Mouse (Mus musculus) gastrocnemius, postnatal 4 days (tissue): ENCODE results near the gene Aoc2. TPM values are rescaled to one million over a fixed set of nuclear protein-coding genes. Genes with fewer than 3 reads are reported as not detected.
"Not testable (repeated sequence)": the region's sequence is repeated elsewhere in the genome, so short reads cannot be mapped to it uniquely, and the experiment has no call there.

Source experiments
- DNase-seq, 2 experiments: peaks; one replicate each; pipeline ENCODE4 v3.0.0; 2021 to 2022; ENCODE audit warnings: low spot score in 2 of 2, mixed read lengths in 2 of 2
- total RNA-seq, 2 experiments: library from RNA; stranded (reverse); gene quantifications; 2 replicates each; pipeline ENCODE4 v1.2.3; 2021

Aoc2 gene
- total RNA-seq, 2 experiments from 2014 or later, result 2.8 to 3.0 TPM

GRCm38 (mm10) chr11:101315082-101315650, 9.7 kb upstream of the Aoc2 start:
- no peak for DNase-seq

DNA sequence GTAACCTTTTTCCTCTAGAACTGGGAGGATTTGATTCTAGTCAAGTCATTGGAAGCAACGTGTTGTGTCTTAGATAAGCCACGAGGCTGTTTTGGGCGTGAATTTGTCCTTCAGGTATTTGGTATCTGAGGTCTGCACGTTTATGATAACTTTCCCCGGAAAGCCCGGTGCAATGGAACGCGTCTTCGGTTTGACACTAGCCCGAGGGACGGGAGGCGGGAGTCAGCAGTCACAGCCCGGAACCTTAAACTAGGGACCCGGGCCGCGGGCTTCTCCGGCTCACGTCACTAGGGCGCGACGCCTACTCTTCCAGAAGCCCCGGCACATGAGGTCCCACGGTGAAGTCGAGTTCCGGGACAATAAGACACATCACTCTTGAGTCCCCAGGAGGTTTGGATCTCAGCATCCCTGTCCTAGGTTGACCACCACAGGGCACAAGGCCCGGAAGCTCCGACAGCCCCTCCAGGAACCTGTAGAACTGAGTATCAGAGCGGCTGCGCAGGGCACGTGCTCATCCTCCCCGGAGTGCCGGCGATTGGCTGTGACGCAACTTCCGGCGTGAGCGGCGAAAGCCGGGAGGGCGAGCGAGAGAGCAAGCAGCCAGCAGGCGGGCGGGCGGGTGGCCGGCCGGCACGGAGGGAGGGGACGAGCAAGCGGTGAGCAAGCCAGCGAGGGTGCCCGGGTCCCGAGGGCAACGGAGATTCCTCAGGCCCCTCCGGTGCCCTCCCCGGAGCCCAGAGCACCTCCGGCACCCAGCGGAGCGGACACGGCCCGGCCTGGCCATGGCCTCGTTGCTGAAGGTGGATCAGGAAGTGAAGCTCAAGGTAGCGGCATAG, 9.0 kb upstream of the Aoc2 start, which contains the start of gene Psme3:
TSS of gene Psme3 (plus strand) at position 549 of the 836 bp plus-strand sequence.
- DNase-seq, result peak; percentile 84 to 93

- DNase-seq, result peak in 1 of 2 experiments; percentile 34
These were observed 8.4 kb upstream of the Aoc2 start for GRCm38 (mm10) chr11:101316501-101316917.

DNA sequence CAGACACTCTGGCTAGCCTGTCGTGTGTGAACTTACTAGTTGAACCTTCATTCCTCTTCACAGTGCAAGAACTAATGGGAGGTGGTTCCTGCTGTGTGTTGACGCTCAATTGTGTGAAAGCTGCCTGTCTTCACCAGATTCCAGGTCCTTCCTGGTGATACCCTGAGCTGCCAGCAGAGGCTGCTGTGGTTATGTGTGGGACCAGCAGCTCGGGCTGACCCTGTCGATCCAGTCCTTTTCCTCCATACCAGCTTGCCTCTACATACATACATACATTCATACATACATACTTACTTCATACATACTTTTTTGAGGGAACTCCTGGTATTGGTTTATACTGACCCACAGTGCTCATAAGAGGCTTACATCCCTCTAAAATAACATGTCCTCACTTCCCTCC, 1.3 kb upstream of the Aoc2 start:
- DNase-seq, result peak in 1 of 2 experiments; percentile 70

GRCm38 (mm10) chr11:101325201-101325600, 338 bp downstream of the Aoc2 start:
- not testable (repeated sequence) for DNase-seq

- no peak for DNase-seq
These were observed 1.3 kb downstream of the Aoc2 start for GRCm38 (mm10) chr11:101326147-101326546.

- DNase-seq, result no peak
These were observed 2.4 kb downstream of the Aoc2 start for GRCm38 (mm10) chr11:101327311-101327710.

GRCm38 (mm10) chr11:101328941-101329635, 4.2 kb downstream of the Aoc2 start:
- peak in 1 of 2 experiments; percentile 70 for DNase-seq

DNA sequence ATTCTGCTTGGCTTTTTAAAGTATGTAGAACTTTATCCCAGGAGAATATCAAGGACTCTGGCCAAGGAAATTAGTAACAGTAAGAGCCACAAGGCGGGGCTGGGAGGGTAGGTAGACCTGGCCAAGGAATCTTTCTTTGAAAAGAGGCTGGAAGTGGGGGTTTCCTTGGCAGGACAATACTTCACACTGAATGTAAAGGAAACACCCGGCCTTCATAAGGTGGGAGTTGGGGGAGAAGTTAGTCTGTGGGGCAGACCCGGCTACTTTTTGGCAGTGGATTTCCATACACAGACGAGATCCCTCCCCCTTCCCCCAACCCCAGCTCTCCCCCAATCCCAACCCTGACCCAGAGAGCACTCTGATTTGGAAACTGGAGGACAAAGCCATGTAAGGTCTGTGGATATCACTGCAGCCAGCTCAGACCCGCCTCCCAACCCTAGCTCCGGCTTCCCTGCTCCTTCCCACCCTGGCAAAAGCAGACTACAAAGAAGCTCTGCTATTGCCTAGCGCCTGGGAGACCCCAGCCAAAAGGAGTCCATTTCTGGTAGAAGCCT, 5.6 kb downstream of the Aoc2 start, which contains the start of gene Aoc3:
TSS of gene Aoc3 (plus strand) at position 235 of the 554 bp plus-strand sequence.
- peak in 1 of 2 experiments; percentile 53 for DNase-seq

DNA sequence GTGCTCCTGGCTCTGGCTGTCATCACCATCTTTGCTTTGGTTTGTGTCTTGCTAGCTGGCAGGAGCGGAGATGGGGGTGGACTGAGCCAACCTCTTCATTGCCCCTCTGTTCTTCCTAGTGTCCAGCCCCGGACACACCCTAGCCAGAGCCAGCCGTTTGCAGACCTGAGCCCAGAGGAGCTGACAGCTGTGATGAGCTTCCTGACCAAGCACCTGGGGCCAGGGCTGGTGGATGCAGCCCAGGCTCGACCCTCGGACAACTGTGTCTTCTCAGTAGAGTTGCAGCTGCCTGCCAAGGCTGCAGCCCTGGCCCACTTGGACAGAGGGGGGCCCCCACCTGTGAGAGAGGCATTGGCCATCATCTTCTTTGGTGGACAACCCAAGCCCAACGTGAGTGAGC, 6.1 kb downstream of the Aoc2 start:
- DNase-seq, result not testable (repeated sequence)

DNA sequence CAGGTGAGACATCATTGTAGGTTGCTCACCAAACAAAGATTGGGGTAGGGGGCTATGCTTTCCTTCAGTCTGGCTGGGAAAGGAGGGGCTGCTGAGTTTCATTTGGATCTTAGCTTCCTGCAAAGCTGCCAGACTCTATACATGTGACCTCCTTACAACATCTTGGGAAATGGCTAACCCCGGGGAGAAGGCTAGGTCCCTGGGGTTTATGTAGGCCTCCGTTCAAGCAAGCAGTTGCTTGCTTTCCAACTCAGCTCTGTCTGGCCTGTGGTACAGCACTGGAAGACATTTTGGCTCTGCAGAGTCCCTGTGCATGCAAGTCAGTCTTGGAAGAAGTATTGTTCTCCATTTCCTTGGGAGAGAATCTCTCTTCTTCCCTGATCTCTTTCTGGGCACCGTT, 7.7 kb downstream of the Aoc2 start:
- DNase-seq, result no peak

DNA sequence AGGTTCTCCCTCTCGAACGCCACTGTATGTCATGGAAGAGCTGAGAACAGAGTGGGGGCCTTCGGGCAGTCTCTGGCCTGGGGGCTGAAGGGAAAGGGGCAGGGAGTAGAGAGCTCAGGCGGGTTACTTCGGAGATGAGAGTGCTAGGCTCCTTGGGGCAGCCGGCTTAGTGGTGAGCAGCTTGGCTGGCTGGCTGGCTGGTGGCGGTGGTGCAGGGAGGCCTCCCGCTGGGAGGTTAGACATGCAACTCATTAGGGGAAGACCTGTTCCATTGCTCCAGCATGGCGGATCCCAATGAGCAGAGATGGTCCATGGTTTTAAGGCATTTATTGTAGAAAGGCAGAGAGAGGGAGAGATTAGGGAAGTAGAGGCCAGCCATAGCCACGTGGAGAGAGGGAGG, 9.2 kb downstream of the Aoc2 start:
- DNase-seq, result no peak

DNA sequence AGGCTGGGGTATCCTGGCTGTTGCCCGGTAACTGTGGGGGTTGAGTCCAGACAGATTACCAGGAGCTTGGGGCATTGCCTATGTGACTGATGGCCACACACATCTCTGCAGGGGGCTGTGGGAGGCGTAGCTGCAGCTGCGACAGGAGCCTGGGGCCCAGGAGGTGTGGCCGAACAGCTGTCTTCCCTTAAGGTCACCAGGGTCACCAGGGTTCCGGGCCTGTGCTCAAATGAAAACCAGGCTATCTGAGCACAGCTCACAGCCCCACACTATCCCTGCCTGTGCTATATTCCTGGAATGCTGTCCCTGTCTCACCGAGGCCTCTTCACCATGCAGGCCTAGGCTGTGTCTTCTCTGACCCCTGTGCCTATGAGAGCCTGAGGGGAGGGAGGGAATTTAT, 9.7 kb downstream of the Aoc2 start:
- no peak for DNase-seq

- no peak for DNase-seq
These were observed 10.8 kb downstream of the Aoc2 start for GRCm38 (mm10) chr11:101335685-101336084.

DNA sequence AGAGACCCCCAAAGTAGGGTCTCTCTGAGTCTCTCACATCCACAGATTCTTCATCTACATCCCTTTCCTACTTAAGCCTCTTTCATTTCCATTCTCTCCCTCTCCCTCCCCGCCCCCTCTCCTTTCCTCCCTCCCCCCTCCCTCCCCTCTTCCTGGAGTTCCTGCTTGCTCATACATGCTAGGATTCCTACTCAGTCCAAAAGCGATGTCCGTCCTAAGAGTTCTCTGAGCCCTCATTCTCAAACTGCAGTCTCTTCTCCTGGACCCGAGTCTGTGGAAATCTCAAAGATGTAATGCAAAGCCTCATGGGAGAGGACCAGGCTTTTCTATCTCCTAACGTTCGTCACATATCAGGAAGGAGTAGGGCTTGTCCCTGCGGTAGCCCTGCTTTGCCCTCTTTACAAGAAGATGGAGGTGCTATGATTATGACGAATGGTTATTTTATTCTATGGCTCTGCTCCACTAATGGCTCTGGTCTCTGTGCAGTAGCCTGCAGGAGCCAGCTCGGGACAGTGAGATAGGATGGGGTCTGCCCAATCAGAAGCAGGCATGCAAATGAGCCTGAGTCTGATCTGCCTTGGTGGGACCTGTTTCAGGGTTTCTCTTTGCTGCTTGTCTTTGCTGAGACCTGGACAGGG, 13.4 kb downstream of the Aoc2 start:
- DNase-seq, result no peak

DNA sequence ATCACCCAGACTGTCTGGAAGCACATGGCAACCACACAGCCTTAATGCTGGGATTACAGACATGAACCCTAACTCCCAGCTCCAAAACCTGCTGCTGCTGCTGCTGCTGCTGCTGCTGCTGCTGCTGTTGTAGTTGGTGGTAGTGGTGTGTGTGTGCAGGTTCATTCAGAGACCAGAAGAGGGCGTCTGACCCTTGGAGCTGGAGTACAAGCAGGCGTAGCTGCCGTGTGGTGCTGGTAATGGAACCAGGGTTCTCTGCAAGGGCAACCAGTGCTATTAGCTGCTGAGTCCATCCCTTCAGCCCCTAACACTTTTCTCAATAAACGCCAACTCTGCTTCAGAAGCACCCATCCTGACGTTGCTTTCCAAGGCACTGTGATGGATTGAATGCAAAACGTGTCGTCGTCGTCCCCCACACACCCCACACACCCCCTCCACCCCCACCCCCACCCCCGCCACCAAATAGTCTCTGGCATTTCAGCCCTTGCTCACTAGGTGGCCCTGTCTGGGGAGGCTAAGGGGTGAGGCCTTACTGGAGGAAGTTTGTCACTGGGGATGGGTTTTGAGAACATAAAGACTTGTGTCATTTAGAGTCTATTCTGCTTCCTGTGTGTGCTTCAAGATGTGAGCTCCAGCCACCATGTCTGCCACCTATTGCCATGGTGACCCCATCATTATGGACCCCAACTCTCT, 22.4 kb downstream of the Aoc2 start:
- DNase-seq, result no peak

DNA sequence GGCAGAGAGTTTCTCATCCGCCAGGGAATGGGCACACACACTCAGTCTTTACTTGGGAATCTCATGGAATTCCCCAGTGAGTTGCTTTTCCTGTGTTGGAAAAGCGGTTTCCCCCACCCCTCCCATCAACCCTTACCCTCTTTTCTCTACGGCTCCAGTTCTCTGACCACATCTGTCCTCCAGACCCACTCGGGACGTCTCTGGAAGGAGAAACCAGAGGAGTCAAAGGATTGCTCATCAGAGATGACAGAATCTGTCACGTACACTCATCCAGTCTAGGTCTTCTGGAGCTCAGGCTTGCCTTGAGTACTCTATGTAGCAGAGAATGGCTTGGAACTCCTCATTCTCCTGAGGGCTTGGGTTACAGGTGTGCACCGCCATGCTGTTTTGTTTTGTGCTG, 23.9 kb downstream of the Aoc2 start:
- no peak for DNase-seq

GRCm38 (mm10) chr11:101349216-101349615, 24.4 kb downstream of the Aoc2 start:
- DNase-seq, result no peak

GRCm38 (mm10) chr11:101351100-101351720, 26.3 kb downstream of the Aoc2 start:
- DNase-seq, result no peak

- no peak for DNase-seq
These were observed 26.9 kb downstream of the Aoc2 start for GRCm38 (mm10) chr11:101351721-101352111.
